Mouse (Mus musculus): ENCODE measurements at regions not wholly inside any gene's neighbourhood (a gene's known extent, or its start where the extent isn't known, plus 50 kb on each side); places are given as distances from the start of the nearest gene placed in this dataset.

- H3K4me1 ChIP-seq = peaks cover 11% of the 10 kb centered on the region; the same call in 1 of the 2 replicates
- 83% methylated on average over 1 of the region's 1 CpGs for WGBS
- no peak for ATAC-seq (ENCODE audit: low FRiP score, low read depth)
These were observed 397.3 kb downstream of the Ttll7 start for GRCm38 (mm10) chr3:147249466-147249865.

GRCm38 (mm10) chr3:147249906-147250305, 397.7 kb downstream of the Ttll7 start:
- H3K27ac ChIP-seq (replicated peaks) = no peak overlapping the region
- ATAC-seq (ENCODE audit: low FRiP score, low read depth) = no peak
- H3K9me3 ChIP-seq = no peaks in the 10 kb centered on the region
- no peaks in the 10 kb centered on the region for H3K36me3 ChIP-seq
- H3K4me3 ChIP-seq = no peak overlapping the region
- H3K9ac ChIP-seq (replicated peaks) = no peak overlapping the region
- no peaks in the 10 kb centered on the region; the same call in 1 of the 2 replicates for H3K27me3 ChIP-seq
- 81% methylated on average over 2 of the region's 2 CpGs for WGBS
- peaks cover 11% of the 10 kb centered on the region; the same call in 1 of the 2 replicates for H3K4me1 ChIP-seq
- no peak overlapping the region for H3K4me2 ChIP-seq (replicated peaks)

More at GRCm38 (mm10) chr3:147249466-147249865, 397.3 kb downstream of the Ttll7 start:
- no peak overlapping the region for H3K27ac ChIP-seq (replicated peaks)
- no peaks in the 10 kb centered on the region for H3K36me3 ChIP-seq
- H3K4me2 ChIP-seq (replicated peaks) = no peak overlapping the region
- H3K27me3 ChIP-seq = no peaks in the 10 kb centered on the region; the same call in 1 of the 2 replicates
- no peaks in the 10 kb centered on the region for H3K9me3 ChIP-seq
- H3K4me3 ChIP-seq = no peak overlapping the region
- H3K9ac ChIP-seq (replicated peaks) = no peak overlapping the region

- H3K4me3 ChIP-seq = no peak overlapping the region
- 70% methylated on average over 4 of the region's 4 CpGs for WGBS
- no peaks in the 10 kb centered on the region for H3K27me3 ChIP-seq
- no peaks in the 10 kb centered on the region for H3K36me3 ChIP-seq
- no peak overlapping the region for H3K4me2 ChIP-seq (replicated peaks)
- H3K9me3 ChIP-seq = no peaks in the 10 kb centered on the region
- no peak for ATAC-seq (ENCODE audit: low FRiP score, low read depth)
- no peak overlapping the region for H3K9ac ChIP-seq (replicated peaks)
- H3K27ac ChIP-seq (replicated peaks) = 0 out of 2 replicates have a peak overlapping the region, but pooled peaks have one; percentile 39
- H3K4me1 ChIP-seq = peaks cover 11% of the 10 kb centered on the region; the same call in 1 of the 2 replicates
These were observed 400.1 kb downstream of the Ttll7 start for GRCm38 (mm10) chr3:147252226-147252788.

GRCm38 (mm10) chr3:147252812-147253211, 400.6 kb downstream of the Ttll7 start:
- Histone ChIP-seq H3K4me1 (peaks cover 11% of the 10 kb centered on the region; the same call in 1 of the 2 replicates), H3K27ac (replicated peaks) (0 out of 2 replicates have a peak overlapping the region, but pooled peaks have one; percentile 39), H3K4me2 (replicated peaks) (no peak overlapping the region), H3K9me3 (no peaks in the 10 kb centered on the region), H3K4me3 (no peak overlapping the region), H3K9ac (replicated peaks) (no peak overlapping the region), H3K36me3 (no peaks in the 10 kb centered on the region), H3K27me3 (no peaks in the 10 kb centered on the region)
- ATAC-seq (ENCODE audit: low FRiP score, low read depth) = peak; percentile 17; the same call in 1 of the 2 replicates
- WGBS = 77% methylated on average over 6 of the region's 6 CpGs

GRCm38 (mm10) chr3:147254454-147254853, 402.3 kb downstream of the Ttll7 start:
- peak; percentile 52; the same call in 1 of the 2 replicates for ATAC-seq (ENCODE audit: low FRiP score, low read depth)
- H3K4me1 ChIP-seq = peaks cover 11% of the 10 kb centered on the region; the same call in 1 of the 2 replicates
- no peak overlapping the region for H3K9ac ChIP-seq (replicated peaks)
- H3K9me3 ChIP-seq = no peaks in the 10 kb centered on the region
- no peaks in the 10 kb centered on the region for H3K27me3 ChIP-seq
- H3K4me3 ChIP-seq = no peak overlapping the region
- no peak overlapping the region for H3K4me2 ChIP-seq (replicated peaks)
- 0 out of 2 replicates have a peak overlapping the region, but pooled peaks have one; percentile 8 for H3K27ac ChIP-seq (replicated peaks)
- 60% methylated on average over 5 of the region's 5 CpGs for WGBS
- no peaks in the 10 kb centered on the region for H3K36me3 ChIP-seq

- Histone ChIP-seq H3K4me1 (no peaks in the 10 kb centered on the region), H3K27ac (replicated peaks) (no peak overlapping the region), H3K36me3 (no peaks in the 10 kb centered on the region), H3K27me3 (no peaks in the 10 kb centered on the region), H3K4me3 (no peak overlapping the region), H3K4me2 (replicated peaks) (no peak overlapping the region), H3K9ac (replicated peaks) (no peak overlapping the region), H3K9me3 (no peaks in the 10 kb centered on the region)
- ATAC-seq (ENCODE audit: low FRiP score, low read depth) = no peak
- 89% methylated on average over 10 of the region's 10 CpGs for WGBS
These were observed 408.9 kb downstream of the Ttll7 start for GRCm38 (mm10) chr3:147260958-147261595.

- H3K4me2 ChIP-seq (replicated peaks) = no peak overlapping the region
- H3K9ac ChIP-seq (replicated peaks) = no peak overlapping the region
- WGBS = 81% methylated on average over 5 of the region's 5 CpGs
- H3K9me3 ChIP-seq = no peaks in the 10 kb centered on the region
- no peaks in the 10 kb centered on the region for H3K27me3 ChIP-seq
- H3K4me3 ChIP-seq = no peak overlapping the region
- no peaks in the 10 kb centered on the region for H3K36me3 ChIP-seq
- no peak for ATAC-seq (ENCODE audit: low FRiP score, low read depth)
- H3K27ac ChIP-seq (replicated peaks) = no peak overlapping the region
- no peaks in the 10 kb centered on the region for H3K4me1 ChIP-seq
These were observed 414.4 kb downstream of the Ttll7 start for GRCm38 (mm10) chr3:147266556-147266955.

- Histone ChIP-seq H3K9me3 (no peaks in the 10 kb centered on the region), H3K27me3 (no peaks in the 10 kb centered on the region), H3K27ac (replicated peaks) (no peak overlapping the region), H3K4me3 (no peak overlapping the region), H3K9ac (replicated peaks) (no peak overlapping the region), H3K36me3 (no peaks in the 10 kb centered on the region), H3K4me1 (no peaks in the 10 kb centered on the region), H3K4me2 (replicated peaks) (no peak overlapping the region)
- ATAC-seq (ENCODE audit: low FRiP score, low read depth) = no peak
- WGBS = 69% methylated on average over 3 of the region's 3 CpGs
These were observed 421.3 kb downstream of the Ttll7 start for GRCm38 (mm10) chr3:147273446-147273845.

- no peak overlapping the region for H3K4me2 ChIP-seq (replicated peaks)
- no peaks in the 10 kb centered on the region for H3K36me3 ChIP-seq
- H3K4me3 ChIP-seq = no peak overlapping the region
- H3K9ac ChIP-seq (replicated peaks) = no peak overlapping the region
- H3K27me3 ChIP-seq = no peaks in the 10 kb centered on the region
- no peak for ATAC-seq (ENCODE audit: low FRiP score, low read depth)
- no peaks in the 10 kb centered on the region for H3K4me1 ChIP-seq
- H3K27ac ChIP-seq (replicated peaks) = no peak overlapping the region
- H3K9me3 ChIP-seq = no peaks in the 10 kb centered on the region
These were observed 426.4 kb downstream of the Ttll7 start for GRCm38 (mm10) chr3:147278602-147279001.

- WGBS = 87% methylated on average over 9 of the region's 9 CpGs
- H3K4me2 ChIP-seq (replicated peaks) = no peak overlapping the region
- H3K4me3 ChIP-seq = no peak overlapping the region
- H3K4me1 ChIP-seq = no peaks in the 10 kb centered on the region
- no peaks in the 10 kb centered on the region for H3K9me3 ChIP-seq
- no peak overlapping the region for H3K27ac ChIP-seq (replicated peaks)
- H3K9ac ChIP-seq (replicated peaks) = no peak overlapping the region
- H3K27me3 ChIP-seq = no peaks in the 10 kb centered on the region; the same call in 1 of the 2 replicates
- H3K36me3 ChIP-seq = no peaks in the 10 kb centered on the region
- ATAC-seq (ENCODE audit: low FRiP score, low read depth) = no peak
These were observed 431.6 kb downstream of the Ttll7 start for GRCm38 (mm10) chr3:147283724-147284123.

- Histone ChIP-seq H3K4me2 (replicated peaks) (no peak overlapping the region), H3K9ac (replicated peaks) (no peak overlapping the region), H3K27ac (replicated peaks) (no peak overlapping the region), H3K4me3 (no peak overlapping the region), H3K4me1 (no peaks in the 10 kb centered on the region), H3K9me3 (no peaks in the 10 kb centered on the region), H3K27me3 (no peaks in the 10 kb centered on the region; the same call in 1 of the 2 replicates), H3K36me3 (no peaks in the 10 kb centered on the region)
- no peak for ATAC-seq (ENCODE audit: low FRiP score, low read depth)
- 91% methylated on average over 4 of the region's 4 CpGs for WGBS
These were observed 432.2 kb downstream of the Ttll7 start for GRCm38 (mm10) chr3:147284357-147284756.

- Histone ChIP-seq H3K4me1 (no peaks in the 10 kb centered on the region), H3K4me2 (replicated peaks) (no peak overlapping the region), H3K27ac (replicated peaks) (no peak overlapping the region), H3K9ac (replicated peaks) (no peak overlapping the region), H3K9me3 (no peaks in the 10 kb centered on the region), H3K27me3 (no peaks in the 10 kb centered on the region; the same call in 1 of the 2 replicates), H3K36me3 (no peaks in the 10 kb centered on the region), H3K4me3 (no peak overlapping the region)
- 80% methylated on average over 5 of the region's 5 CpGs for WGBS
- no peak for ATAC-seq (ENCODE audit: low FRiP score, low read depth)
These were observed 433.3 kb downstream of the Ttll7 start for GRCm38 (mm10) chr3:147285496-147285895.

Data from midbrain, embryonic 12.5 days (tissue).